Mouse (Mus musculus) limb, embryonic 13.5 days (tissue): ENCODE data around the gene Sirt1. TPM values are rescaled to one million over a fixed set of nuclear protein-coding genes. Genes with fewer than 3 reads are reported as not detected.
A peak's percentile ranks its signal among the peaks of the same experiment; 100 is the strongest.

Source experiments
- ATAC-seq: fragments of 200-750 bp; cut with Nextera tagmentation; 2 replicates; pipeline ENCODE4 v1.8.0; 2017; ENCODE audit warnings: low read depth, moderate number of reproducible peaks, moderate TSS enrichment; ENCODE audit not compliant: low FRiP score
- H3K27ac ChIP-seq: fragments of 300-500 bp; sonication (generic); 2 replicates; pipeline ENCODE4 v1.5.1; 2015; ENCODE audit warnings: inconsistent platforms, mild to moderate bottlenecking, moderate library complexity
- H3K27me3 ChIP-seq: fragments of 300-500 bp; sonication (generic); 2 replicates; pipeline ENCODE4 v1.6.1; 2015; ENCODE audit warnings: mild to moderate bottlenecking, inconsistent platforms
- H3K36me3 ChIP-seq: fragments of 300-500 bp; sonication (generic); 2 replicates; pipeline ENCODE4 v1.6.1; 2015; ENCODE audit warnings: inconsistent platforms, mild to moderate bottlenecking, moderate library complexity
- H3K4me1 ChIP-seq: fragments of 300-500 bp; sonication (generic); 2 replicates; pipeline ENCODE4 v1.6.1; 2015; ENCODE audit warnings: inconsistent platforms
- H3K4me2 ChIP-seq: fragments of 300-500 bp; sonication (generic); replicated peaks from 2 replicates; pipeline ENCODE4 v1.6.1; 2015; ENCODE audit warnings: inconsistent platforms, mild to moderate bottlenecking, moderate library complexity
- H3K4me3 ChIP-seq: fragments of 300-500 bp; sonication (generic); 2 replicates; pipeline ENCODE4 v1.5.1; 2015; ENCODE audit warnings: moderate library complexity, mild to moderate bottlenecking, inconsistent platforms
- H3K9ac ChIP-seq: fragments of 300-500 bp; sonication (generic); 2 replicates; pipeline ENCODE4 v1.6.1; 2015; ENCODE audit warnings: mild to moderate bottlenecking, inconsistent platforms
- H3K9me3 ChIP-seq: fragments of 300-500 bp; sonication (generic); 2 replicates; pipeline ENCODE4 v1.6.1; 2016; ENCODE audit warnings: inconsistent platforms
- WGBS: fragments of 180-500 bp; shearing (Covaris S2); methylation state at CpG from one replicate; pipeline ENCODE4 v1.1.7; 2015; 5-methylcytosine and 5-hydroxymethylcytosine counted together
- polyA plus RNA-seq: library from polyadenylated mRNA; unstranded; fragments of >200 nt; fragmentation: Nextera tagmentation; extraction: Ambion mirVana; gene quantifications from 2 replicates; pipeline ENCODE4 v1.2.1, GENCODE M21; 2015

The Sirt1 gene
- polyA plus RNA-seq, result 6.5 and 7.3 TPM in 2 replicates

GRCm38 (mm10) chr10:63381498-63382280 lies at the start of gene Sirt1:
TSS of gene Sirt1 (minus strand) at chr10:63381704.
- WGBS, result 7% methylated on average over 24 of the region's 24 CpGs
- no peak within 1 kb of the TSS; the same call in 1 of the 2 replicates for H3K27ac ChIP-seq
- no peak for ATAC-seq

GRCm38 (mm10) chr10:63429785-63430305 lies 48.3 kb upstream of the Sirt1 start, which contains the start of gene Ctnna3:
TSS of gene Ctnna3 (plus strand) at chr10:63430098.
- Histone ChIP-seq H3K4me3 (peak within 1 kb of the TSS; percentile 75), H3K27me3 (no peaks in the 10 kb centered on the region)
- WGBS, result under 1% methylated on average over 55 of the region's 55 CpGs

More at GRCm38 (mm10) chr10:63381498-63382280, at the start of gene Sirt1:
- Histone ChIP-seq H3K9me3 (no peaks in the 10 kb centered on the region), H3K4me3 (peak within 1 kb of the TSS; percentile 59), H3K27me3 (0 out of 2 replicates have a peak, but pooled peaks cover 5% of the 10 kb centered on the region), H3K9ac (peak within 1 kb of the TSS; percentile 70), H3K36me3 (no peaks in the 10 kb centered on the region), H3K4me2 (peak within 1 kb of the TSS; percentile 89), H3K4me1 (peaks cover 6% of the 10 kb centered on the region)

GRCm38 (mm10) chr10:63429380-63429779 lies 47.9 kb upstream of the Sirt1 start:
- Histone ChIP-seq H3K4me1 (no peaks in the 10 kb centered on the region), H3K36me3 (no peaks in the 10 kb centered on the region), H3K4me2 (peak overlapping the region; percentile 80), H3K27me3 (no peaks in the 10 kb centered on the region), H3K4me3 (peak overlapping the region; percentile 75), H3K9ac (peak overlapping the region; percentile 75), H3K27ac (peak overlapping the region; percentile 78), H3K9me3 (no peaks in the 10 kb centered on the region)
- under 1% methylated on average over 31 of the region's 34 CpGs for WGBS
- ATAC-seq, result peak; percentile 92

More at GRCm38 (mm10) chr10:63429785-63430305, 48.3 kb upstream of the Sirt1 start, which contains the start of gene Ctnna3:
- peak within 1 kb of the TSS; percentile 78 for H3K27ac ChIP-seq
- peak within 1 kb of the TSS; percentile 75 for H3K9ac ChIP-seq
- peak; percentile 95 for ATAC-seq
- H3K9me3 ChIP-seq, result no peaks in the 10 kb centered on the region
- H3K4me1 ChIP-seq, result no peaks in the 10 kb centered on the region
- H3K4me2 ChIP-seq, result peak within 1 kb of the TSS; percentile 80
- H3K36me3 ChIP-seq, result no peaks in the 10 kb centered on the region

- WGBS, result 4% methylated on average over 11 of the region's 11 CpGs
- no peaks in the 10 kb centered on the region for H3K9me3 ChIP-seq
- no peak for ATAC-seq
These were observed 47.5 kb upstream of the Sirt1 start for GRCm38 (mm10) chr10:63429023-63429340.

GRCm38 (mm10) chr10:63428243-63429022 lies 46.9 kb upstream of the Sirt1 start:
- ATAC-seq, result no peak
- Histone ChIP-seq H3K9ac (peak overlapping the region; percentile 69), H3K9me3 (no peaks in the 10 kb centered on the region), H3K4me2 (peak overlapping the region; percentile 80), H3K36me3 (no peaks in the 10 kb centered on the region), H3K27me3 (no peaks in the 10 kb centered on the region), H3K27ac (peak overlapping the region; percentile 72), H3K4me1 (no peaks in the 10 kb centered on the region), H3K4me3 (peak overlapping the region; percentile 75)
- 27% methylated on average over 19 of the region's 19 CpGs for WGBS

More at GRCm38 (mm10) chr10:63429023-63429340, 47.5 kb upstream of the Sirt1 start:
- H3K4me1 ChIP-seq, result no peaks in the 10 kb centered on the region
- H3K4me3 ChIP-seq, result peak overlapping the region; percentile 75
- no peaks in the 10 kb centered on the region for H3K36me3 ChIP-seq
- peak overlapping the region; percentile 69 for H3K9ac ChIP-seq
- H3K27me3 ChIP-seq, result no peaks in the 10 kb centered on the region
- peak overlapping the region; percentile 72 for H3K27ac ChIP-seq
- H3K4me2 ChIP-seq, result peak overlapping the region; percentile 80

- Histone ChIP-seq H3K4me1 (no peaks in the 10 kb centered on the region), H3K9ac (no peak overlapping the region), H3K27me3 (no peaks in the 10 kb centered on the region), H3K4me2 (no peak overlapping the region), H3K4me3 (no peak overlapping the region), H3K36me3 (no peaks in the 10 kb centered on the region), H3K27ac (no peak overlapping the region), H3K9me3 (no peaks in the 10 kb centered on the region)
- 77% methylated on average over 8 of the region's 8 CpGs for WGBS
- no peak for ATAC-seq
These were observed 45.6 kb upstream of the Sirt1 start for GRCm38 (mm10) chr10:63427146-63427545.

GRCm38 (mm10) chr10:63424475-63424814 lies 42.9 kb upstream of the Sirt1 start:
- no peaks in the 10 kb centered on the region for H3K4me1 ChIP-seq
- no peak overlapping the region for H3K27ac ChIP-seq
- H3K9me3 ChIP-seq, result no peaks in the 10 kb centered on the region
- no peak overlapping the region for H3K4me2 ChIP-seq
- no peak overlapping the region for H3K4me3 ChIP-seq
- no peaks in the 10 kb centered on the region for H3K36me3 ChIP-seq
- ATAC-seq, result no peak
- H3K9ac ChIP-seq, result no peak overlapping the region
- no peaks in the 10 kb centered on the region for H3K27me3 ChIP-seq

GRCm38 (mm10) chr10:63423591-63424474 lies 42.3 kb upstream of the Sirt1 start:
- ATAC-seq, result no peak
- H3K27ac ChIP-seq, result no peak overlapping the region
- H3K9me3 ChIP-seq, result no peaks in the 10 kb centered on the region
- H3K27me3 ChIP-seq, result no peaks in the 10 kb centered on the region
- H3K36me3 ChIP-seq, result no peaks in the 10 kb centered on the region
- H3K9ac ChIP-seq, result no peak overlapping the region
- H3K4me3 ChIP-seq, result no peak overlapping the region
- 88% methylated on average over 9 of the region's 9 CpGs for WGBS
- no peak overlapping the region for H3K4me2 ChIP-seq
- no peaks in the 10 kb centered on the region for H3K4me1 ChIP-seq

GRCm38 (mm10) chr10:63422736-63422992 lies 41.2 kb upstream of the Sirt1 start:
- H3K4me3 ChIP-seq, result no peak overlapping the region
- ATAC-seq, result no peak
- no peak overlapping the region for H3K27ac ChIP-seq
- H3K36me3 ChIP-seq, result no peaks in the 10 kb centered on the region
- H3K4me1 ChIP-seq, result no peaks in the 10 kb centered on the region
- WGBS, result 83% methylated on average over 5 of the region's 5 CpGs
- H3K9me3 ChIP-seq, result no peaks in the 10 kb centered on the region
- no peak overlapping the region for H3K4me2 ChIP-seq
- no peaks in the 10 kb centered on the region for H3K27me3 ChIP-seq
- no peak overlapping the region for H3K9ac ChIP-seq

- 89% methylated on average over 18 of the region's 18 CpGs for WGBS
- H3K9ac ChIP-seq, result no peak within 1 kb of the TSS
- H3K27ac ChIP-seq, result no peak within 1 kb of the TSS
- no peaks in the 10 kb centered on the region for H3K36me3 ChIP-seq
- no peaks in the 10 kb centered on the region for H3K4me1 ChIP-seq
- H3K9me3 ChIP-seq, result no peaks in the 10 kb centered on the region
- H3K4me2 ChIP-seq, result no peak within 1 kb of the TSS
- no peak within 1 kb of the TSS for H3K4me3 ChIP-seq
- H3K27me3 ChIP-seq, result 0 out of 2 replicates have a peak, but pooled peaks cover 2% of the 10 kb centered on the region
- ATAC-seq, result no peak
These were observed 40.5 kb upstream of the Sirt1 start, which contains the start of gene Gm7075 for GRCm38 (mm10) chr10:63421739-63422735. TSS of gene Gm7075 (minus strand) at chr10:63421789.

GRCm38 (mm10) chr10:63417061-63417460 lies 35.6 kb upstream of the Sirt1 start:
- no peak overlapping the region for H3K27ac ChIP-seq
- no peaks in the 10 kb centered on the region for H3K9me3 ChIP-seq
- 0 out of 2 replicates have a peak, but pooled peaks cover 2% of the 10 kb centered on the region for H3K27me3 ChIP-seq
- ATAC-seq, result no peak
- no peaks in the 10 kb centered on the region for H3K36me3 ChIP-seq
- H3K4me3 ChIP-seq, result no peak overlapping the region
- no peaks in the 10 kb centered on the region for H3K4me1 ChIP-seq
- H3K9ac ChIP-seq, result no peak overlapping the region
- no peak overlapping the region for H3K4me2 ChIP-seq
- WGBS, result 41% methylated on average over 5 of the region's 5 CpGs
